ENCODE assay signal across 17 mouse cellular contexts in genomic region chr5:31956336-31956735, GRCm38 (mm10).
A peak's percentile ranks its signal among the peaks of the same experiment; 100 is the strongest.
DNase-seq lines count a peak whose midpoint lies in the region; ATAC-seq and TF ChIP-seq lines count a peak whose summit lies in the region.
"Had no signal": no experiment of that assay in that cellular context is flagged by ENCODE, and none has a peak within 500 bp of the region (broad histone marks: within the 10 kb centered on the region; RNA-seq: fewer than 3 reads in every experiment).

No protein-coding gene starts in this region.

- no peak overlapping the region for H3K9ac ChIP-seq in liver, postnatal 0 days (replicated peaks)
- no peak overlapping the region for H3K9ac ChIP-seq in liver, embryonic 12.5 days
- no peak overlapping the region for H3K9ac ChIP-seq in CH12.LX (ENCODE audit: insufficient read depth, low read depth)
- H3K9ac ChIP-seq: forebrain, embryonic 15.5 days; kidney, embryonic 15.5 days; lung, embryonic 15.5 days had no signal

- no peaks in the 10 kb centered on the region for H3K36me3 ChIP-seq in liver, postnatal 0 days (replicated peaks; ENCODE audit: insufficient read depth, low read length)
- H3K36me3 ChIP-seq in liver, embryonic 12.5 days: no peaks in the 10 kb centered on the region
- H3K36me3 ChIP-seq in CH12.LX (replicated peaks in 1 of 2; ENCODE audit: control insufficient read depth in 1 of 2, insufficient read depth in 1 of 2, low read length in 1 of 2): no peaks in the 10 kb centered on the region
- H3K36me3 ChIP-seq: forebrain, embryonic 15.5 days; kidney, embryonic 15.5 days; lung, embryonic 15.5 days had no signal

- no peak overlapping the region; the same call in 1 of the 2 replicates for H3K27ac ChIP-seq in liver, postnatal 0 days (ENCODE audit: low read depth)
- no peak overlapping the region for H3K27ac ChIP-seq in liver, embryonic 12.5 days
- H3K27ac ChIP-seq in CH12.LX (ENCODE audit: insufficient read depth, low read depth): no peak overlapping the region
- H3K27ac ChIP-seq: forebrain, embryonic 15.5 days; kidney, embryonic 15.5 days; lung, embryonic 15.5 days had no signal

- no peak for TF ChIP-seq RAD21 in CH12.LX (IDR thresholded peaks at IDR 0.05; ENCODE audit: low read depth, low read length)

- no peak for TF ChIP-seq CTCF in liver, postnatal 0 days (IDR thresholded peaks at IDR 0.05; ENCODE audit: low read depth)
- TF ChIP-seq CTCF in CH12.LX (conservative IDR thresholded peaks at IDR 0.05 in 1 of 2, IDR thresholded peaks at IDR 0.05 in 1 of 2; ENCODE audit: low read depth in 2 of 2, low read length in 2 of 2): no peak

- no peaks in the 10 kb centered on the region for H3K9me3 ChIP-seq in liver, postnatal 0 days (ENCODE audit: low read length)
- H3K9me3 ChIP-seq in liver, embryonic 12.5 days (replicated peaks): no peaks in the 10 kb centered on the region
- H3K9me3 ChIP-seq in CH12.LX (replicated peaks; ENCODE audit: low read length): no peaks in the 10 kb centered on the region
- H3K9me3 ChIP-seq: forebrain, embryonic 15.5 days; kidney, embryonic 15.5 days; lung, embryonic 15.5 days had no signal

- in situ Hi-C loops in CH12.LX (cut with MboI; ENCODE audit: low pct_ligation_motif_present, low pct_unique_long_range_greater_than_20kb, low sequenced_read_pairs): no loop called here

- no peak overlapping the region for H3K4me3 ChIP-seq in liver, postnatal 0 days (ENCODE audit: low read depth, low read length)
- no peak overlapping the region for H3K4me3 ChIP-seq in liver, embryonic 12.5 days
- H3K4me3 ChIP-seq in CH12.LX (replicated peaks in 1 of 3; ENCODE audit: low read depth in 2 of 3, low read length in 2 of 3, poor library complexity in 1 of 3): no peak overlapping the region
- H3K4me3 ChIP-seq: erythroblast, embryonic 14.5 days; forebrain, embryonic 15.5 days; kidney, embryonic 15.5 days; lung, embryonic 15.5 days had no signal

- no peaks in the 10 kb centered on the region for H3K4me1 ChIP-seq in liver, postnatal 0 days (ENCODE audit: insufficient read depth)
- H3K4me1 ChIP-seq in liver, embryonic 12.5 days: no peaks in the 10 kb centered on the region
- peaks cover 0 to 7% of the 10 kb centered on the region in 2 experiments; a peak in 2 of 4 replicates for H3K4me1 ChIP-seq in CH12.LX (ENCODE audit: control insufficient read depth in 1 of 2, insufficient read depth in 2 of 2)
- H3K4me1 ChIP-seq: forebrain, embryonic 15.5 days; kidney, embryonic 15.5 days; lung, embryonic 15.5 days had no signal

- dilution Hi-C loops in CH12.LX (cut with MboI; ENCODE audit: extremely low pct_ligation_motif_present, extremely low pct_unique_long_range_greater_than_20kb, low sequenced_read_pairs): no loop called here

- TF ChIP-seq POLR2A in CH12.LX (IDR thresholded peaks at IDR 0.05; ENCODE audit: low read depth, low read length): no peak

- peak; percentile 18 for DNase-seq in liver, postnatal 0 days
- DNase-seq in CH12.LX (ENCODE audit: extremely low read depth): peak; percentile 17
- no peak for DNase-seq in layer of hippocampus, adult 18-20 months (ENCODE audit: low spot score in 2 of 2)
- no peak for DNase-seq in right cerebral cortex, adult 2 months (ENCODE audit: low spot score in 2 of 2)
- no peak for DNase-seq in spleen, postnatal 14 days (ENCODE audit: low spot score in 2 of 2)
- DNase-seq: adrenal gland, postnatal 25 days; B cell, adult 2 months; cerebellum, adult 8-10 months; heart, postnatal 4 days; left cerebral cortex, postnatal 4 days had no signal

- TF ChIP-seq EP300 in liver, postnatal 0 days (IDR thresholded peaks at IDR 0.05; ENCODE audit: low read depth): no peak
- TF ChIP-seq EP300 in CH12.LX (IDR thresholded peaks at IDR 0.05; ENCODE audit: low read length): no peak

- ATAC-seq in liver, postnatal 0 days: no peak
- no peak for ATAC-seq in liver, embryonic 12.5 days
- peak; percentile 94 for ATAC-seq in granulocyte monocyte progenitor cell, adult 5-6 weeks (replicated peaks; ENCODE audit: poor library complexity, severe bottlenecking)
- ATAC-seq in monocyte, adult 5-6 weeks (replicated peaks; ENCODE audit: insufficient number of reproducible peaks, low FRiP score, low TSS enrichment, poor library complexity, severe bottlenecking): peak; percentile 71; the same call in 1 of the 2 replicates
- ATAC-seq: forebrain, embryonic 15.5 days had no signal

- H3K27me3 ChIP-seq in liver, postnatal 0 days (ENCODE audit: insufficient read depth, low read length): no peaks in the 10 kb centered on the region
- no peaks in the 10 kb centered on the region for H3K27me3 ChIP-seq in liver, embryonic 12.5 days (replicated peaks)
- no peaks in the 10 kb centered on the region for H3K27me3 ChIP-seq in CH12.LX (replicated peaks)
- H3K27me3 ChIP-seq: forebrain, embryonic 15.5 days; kidney, embryonic 15.5 days; lung, embryonic 15.5 days had no signal

- no peak overlapping the region for H3K4me2 ChIP-seq in liver, postnatal 0 days (ENCODE audit: low read depth, low read length)
- no peak overlapping the region for H3K4me2 ChIP-seq in liver, embryonic 12.5 days
- H3K4me2 ChIP-seq in CH12.LX (ENCODE audit: insufficient read depth, low read depth, poor library complexity, severe bottlenecking): no peak overlapping the region
- H3K4me2 ChIP-seq: forebrain, embryonic 15.5 days; kidney, embryonic 15.5 days; lung, embryonic 15.5 days had no signal

- no peaks in the 10 kb centered on the region for H3K79me2 ChIP-seq in CH12.LX (replicated peaks; ENCODE audit: control insufficient read depth, extremely low read depth, insufficient read depth, poor library complexity, severe bottlenecking)

- WGBS in liver, postnatal 0 days (ENCODE audit: insufficient replicate concordance): 72% methylated on average over 3 of the region's 3 CpGs
- WGBS in liver, embryonic 12.5 days (ENCODE audit: insufficient replicate concordance): 77% methylated on average over 3 of the region's 3 CpGs

TF ChIP-seq in CH12.LX, 34 proteins besides CTCF, POLR2A, EP300 and RAD21:
- no peak for TF ChIP-seq ZNF384 (IDR thresholded peaks at IDR 0.05; ENCODE audit: low read depth, low read length)

Comparison
In these comparisons a context has a peak if more than half of its experiments do, and no peak if none do; other contexts are left out.
1. ATAC-seq: peak in granulocyte monocyte progenitor cell, adult 5-6 weeks (single experiment) and monocyte, adult 5-6 weeks (single experiment); none in liver, postnatal 0 days (single experiment) and liver, embryonic 12.5 days (single experiment).
2. DNase-seq: peak in liver, postnatal 0 days (single experiment) and CH12.LX (single experiment); none in layer of hippocampus, adult 18-20 months (0 of 2), right cerebral cortex, adult 2 months (0 of 2) and spleen, postnatal 14 days (0 of 2).